Mouse (Mus musculus) neural tube, embryonic 10.5 days (tissue): ENCODE data around the gene Macc1.
"Not testable (repeated sequence)": the region's sequence is repeated elsewhere in the genome, so short reads cannot be mapped to it uniquely, and the experiment has no call there.

ENCODE experiments used
- DNase-seq: peaks from one replicate; pipeline ENCODE4 v3.0.0-alpha.2; 2017; ENCODE audit warnings: low spot score; ENCODE audit errors: extremely low spot score

The Macc1 gene

GRCm38 (mm10) chr12:119313970-119314369 lies at the start of gene Macc1:
TSS of gene Macc1 (plus strand) at chr12:119314270.
- no peak for DNase-seq

DNA sequence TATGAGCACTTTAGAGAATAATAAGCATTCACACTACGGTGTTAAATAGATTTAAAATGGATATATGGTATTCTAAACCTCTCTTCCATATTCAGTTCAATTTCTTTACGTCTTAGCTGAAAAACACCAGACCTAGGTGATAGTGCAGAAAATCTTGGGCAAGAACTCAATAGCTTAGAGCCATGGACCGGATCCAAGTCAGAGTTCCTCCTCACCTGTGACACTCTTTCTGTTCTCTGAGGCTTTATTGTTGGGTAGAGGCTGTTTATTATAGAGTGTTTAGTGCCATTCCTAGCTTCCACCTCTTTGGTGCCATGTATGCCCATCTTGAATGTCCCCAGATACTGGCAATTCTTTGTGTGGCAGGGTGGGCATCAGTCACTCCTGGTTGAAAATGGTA lies 49.6 kb upstream of the Macc1 start:
- DNase-seq = no peak

DNA sequence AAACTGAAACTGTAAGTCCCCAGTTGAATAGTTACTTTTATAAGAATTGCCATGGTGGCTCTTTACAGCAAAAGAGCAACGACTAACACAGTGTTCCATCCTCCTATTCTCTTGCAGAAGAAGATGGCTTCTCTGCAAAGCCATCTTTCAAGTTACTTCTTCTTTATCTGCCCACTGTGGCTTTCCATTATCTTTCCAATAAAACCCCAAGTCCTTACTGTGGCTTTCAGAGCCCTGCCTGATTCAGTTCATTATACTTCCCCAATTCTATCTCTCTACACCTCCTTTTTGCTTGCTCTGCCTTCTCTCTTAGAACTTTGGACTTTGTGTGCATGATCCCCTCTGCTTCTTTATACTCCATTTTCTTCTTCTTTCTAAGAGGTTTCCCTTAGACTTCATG lies 45.3 kb upstream of the Macc1 start:
- DNase-seq = no peak

DNA sequence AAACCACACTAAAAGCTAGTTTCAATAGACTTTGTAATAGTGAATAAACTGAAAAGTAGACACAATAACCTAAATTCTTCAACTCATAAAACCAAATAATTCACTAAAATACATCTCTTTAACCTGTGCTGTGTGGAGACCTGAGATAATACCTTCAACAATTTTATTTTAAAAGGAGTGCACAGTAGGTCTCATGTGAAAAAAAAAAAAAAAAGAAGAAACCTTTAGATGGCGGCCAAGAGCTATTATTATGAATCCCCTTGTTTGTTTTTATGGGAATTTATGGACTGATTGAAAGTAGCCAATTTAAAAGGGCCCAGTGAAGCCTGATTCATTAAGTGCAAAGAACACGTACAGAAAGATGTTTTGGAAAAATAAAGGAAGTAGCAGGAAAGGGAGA lies 44.0 kb upstream of the Macc1 start:
- no peak for DNase-seq

- DNase-seq = no peak
Measured at GRCm38 (mm10) chr12:119271964-119272363, 42.1 kb upstream of the Macc1 start.

DNA sequence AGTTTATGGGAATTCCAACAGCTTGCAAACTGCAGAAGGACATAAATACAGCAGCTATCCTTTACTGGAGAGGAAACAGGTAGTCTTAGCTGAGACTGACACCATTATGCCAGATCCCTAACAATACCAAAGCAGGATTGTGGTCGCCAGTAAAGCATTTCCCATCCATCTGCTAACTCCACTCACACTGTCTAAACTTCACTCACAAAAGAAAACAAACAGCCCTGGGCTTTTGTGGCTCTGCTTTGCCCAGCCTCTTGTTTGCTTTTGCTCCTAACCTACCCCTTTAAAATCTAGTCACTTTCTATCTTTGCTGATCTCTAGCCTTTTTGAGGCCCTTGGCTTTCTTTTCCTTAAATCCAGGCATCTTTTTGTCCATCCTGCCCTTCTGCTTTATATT lies 40.5 kb upstream of the Macc1 start:
- no peak for DNase-seq

GRCm38 (mm10) chr12:119276282-119276681 lies 37.8 kb upstream of the Macc1 start:
- no peak for DNase-seq

DNA sequence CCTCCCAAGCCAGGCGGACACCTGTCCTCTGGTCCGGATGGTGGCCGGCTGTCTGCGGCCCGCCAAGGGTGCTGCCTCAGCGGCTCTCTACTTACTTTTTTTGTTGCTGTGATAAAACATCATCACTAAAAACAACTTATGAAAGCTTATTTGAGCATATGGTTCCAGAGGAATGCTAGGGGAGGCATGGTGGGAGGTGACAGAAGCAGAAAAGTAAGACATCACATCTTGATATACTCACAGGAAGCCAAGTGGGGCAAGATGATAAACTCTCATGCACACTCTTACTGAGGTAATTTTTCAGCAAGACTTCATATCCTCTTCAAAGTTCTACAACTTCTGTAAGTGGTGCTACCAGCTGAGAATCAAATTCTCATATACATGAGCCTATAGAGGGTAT lies 22.5 kb upstream of the Macc1 start:
- DNase-seq = no peak

- no peak for DNase-seq
Measured at GRCm38 (mm10) chr12:119303618-119304017, 10.5 kb upstream of the Macc1 start.

DNA sequence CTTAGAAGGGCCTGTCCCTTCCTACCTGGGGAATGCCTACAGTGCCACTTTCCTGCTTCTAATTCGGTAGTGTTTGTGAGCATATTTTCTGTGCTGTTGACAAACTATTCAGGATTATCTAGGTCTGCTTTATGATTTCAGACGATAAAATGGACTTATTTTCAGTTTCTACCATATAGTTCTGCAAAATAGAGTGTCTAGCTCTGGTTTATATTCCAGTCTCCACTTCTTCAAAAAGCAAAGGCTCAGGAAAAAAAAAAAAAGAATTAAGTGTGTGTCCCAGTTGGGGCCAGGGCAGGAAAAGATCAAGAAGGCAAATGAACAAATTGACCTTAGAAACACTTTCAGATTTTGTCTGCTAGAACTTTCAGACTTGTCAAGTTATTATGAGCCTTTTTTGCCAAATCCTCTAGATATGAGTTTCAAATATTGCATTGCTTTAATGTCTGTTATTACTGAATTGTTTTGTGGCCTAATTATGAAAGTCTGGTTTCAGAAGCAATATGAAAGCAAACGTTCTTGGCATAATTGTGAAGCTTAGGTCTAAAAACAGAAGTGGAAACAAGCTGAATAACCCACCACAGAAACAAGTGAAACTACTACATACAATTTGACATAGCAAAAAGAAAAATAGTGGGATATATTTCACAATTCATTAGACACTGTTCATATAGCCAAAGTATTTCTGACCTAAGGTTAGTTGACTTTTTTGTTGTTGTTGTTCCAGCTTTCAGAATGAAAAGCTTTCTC lies 881 bp upstream of the Macc1 start:
- DNase-seq = no peak

- no peak for DNase-seq
Measured at GRCm38 (mm10) chr12:119318799-119319198, 4.7 kb downstream of the Macc1 start.

- no peak for DNase-seq
Measured at GRCm38 (mm10) chr12:119325400-119325799, 11.3 kb downstream of the Macc1 start.

- DNase-seq = no peak
Measured at GRCm38 (mm10) chr12:119330644-119331043, 16.6 kb downstream of the Macc1 start.

DNA sequence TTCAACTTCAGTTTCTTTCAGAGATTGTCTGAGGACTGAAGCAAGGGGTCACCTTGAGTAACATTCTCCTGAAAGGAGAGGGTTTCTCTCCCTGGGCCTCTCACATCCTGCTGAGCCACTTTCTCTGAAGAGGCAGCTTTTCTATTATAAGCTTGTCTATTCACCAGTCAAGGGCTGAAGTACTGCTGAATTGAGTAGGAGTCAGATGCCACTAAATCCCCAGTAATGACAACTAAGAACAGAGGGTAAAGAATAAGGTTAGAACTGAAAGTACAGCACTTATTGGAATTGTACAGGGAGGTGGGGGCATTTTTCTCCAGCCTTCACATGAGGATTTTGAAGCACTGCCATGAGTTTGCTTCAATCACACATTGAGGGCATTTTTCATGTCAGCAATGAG lies 19.3 kb downstream of the Macc1 start:
- DNase-seq = no peak

- not testable (repeated sequence) for DNase-seq
Measured at GRCm38 (mm10) chr12:119352579-119352978, 38.5 kb downstream of the Macc1 start.

DNA sequence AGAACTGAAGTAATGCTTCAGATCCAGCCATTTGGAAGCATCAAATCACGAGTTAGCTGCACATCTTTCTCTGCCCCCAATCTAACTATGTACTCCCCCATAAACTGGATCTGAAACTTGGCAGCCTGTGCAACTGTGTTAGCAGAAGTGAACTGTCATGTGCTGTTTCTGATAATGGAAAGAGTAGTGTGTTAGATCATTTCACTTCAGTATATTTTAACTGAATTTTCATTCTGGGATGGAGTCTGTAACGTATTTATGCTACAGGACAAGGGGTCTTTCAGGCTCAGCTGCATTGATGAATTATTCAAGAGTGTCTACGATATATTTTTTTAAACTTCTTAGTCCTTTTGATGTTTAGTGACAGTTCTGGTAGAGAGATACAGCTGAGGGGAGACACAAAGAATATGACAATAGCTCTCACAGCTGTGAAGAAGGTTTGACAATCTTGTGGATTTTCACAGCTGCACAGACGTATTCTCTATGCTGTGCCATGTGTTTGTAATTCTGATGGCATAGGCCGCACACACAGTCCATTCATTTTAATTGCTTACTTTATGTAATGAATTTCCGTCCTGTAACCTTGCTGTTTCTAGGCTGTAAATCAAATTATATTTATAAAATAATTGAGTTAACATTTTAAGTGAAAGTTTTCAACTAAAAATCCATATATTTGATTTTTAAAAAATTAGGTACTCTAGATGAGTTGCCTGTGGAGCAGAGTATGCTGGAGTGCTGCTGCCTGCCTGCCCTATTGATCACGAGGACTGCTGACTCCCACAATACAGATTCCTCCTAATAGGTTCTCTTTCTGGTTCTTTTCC lies 43.6 kb downstream of the Macc1 start:
- DNase-seq = no peak

DNA sequence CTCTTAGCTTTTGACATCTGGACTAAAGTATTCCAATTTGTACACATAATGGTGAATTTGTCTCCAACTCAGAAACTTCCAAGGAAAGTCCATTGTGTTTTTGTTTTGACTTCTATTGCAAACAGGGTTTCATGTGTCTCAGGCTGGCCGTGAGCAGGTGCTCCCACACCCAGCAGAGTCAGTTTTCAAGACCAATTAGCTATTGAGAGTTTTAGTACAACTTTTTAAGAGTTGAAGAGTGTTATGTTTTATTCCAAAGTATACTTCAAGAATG lies 44.1 kb downstream of the Macc1 start:
- no peak for DNase-seq

DNA sequence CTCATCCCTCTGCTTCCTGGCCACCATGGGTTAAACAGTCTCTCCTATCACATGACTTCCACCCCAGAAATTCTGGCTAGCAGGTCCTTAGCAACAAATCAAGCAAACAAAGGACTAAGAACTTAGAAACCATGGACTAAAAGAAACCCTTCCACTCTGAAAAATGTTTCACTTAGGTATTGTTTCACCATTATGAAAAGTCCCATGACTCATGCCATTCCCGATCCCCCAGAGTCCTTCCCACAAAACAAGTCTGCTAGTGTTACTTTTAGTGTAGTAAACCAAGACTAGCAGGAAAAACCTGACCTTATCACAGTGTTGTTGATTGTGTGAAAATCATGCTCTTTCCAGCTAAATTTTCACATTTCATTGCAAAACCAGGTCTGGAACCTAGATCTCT lies 51.0 kb downstream of the Macc1 start:
- DNase-seq = no peak

GRCm38 (mm10) chr12:119369832-119370231 lies 55.8 kb downstream of the Macc1 start:
- no peak for DNase-seq

DNA sequence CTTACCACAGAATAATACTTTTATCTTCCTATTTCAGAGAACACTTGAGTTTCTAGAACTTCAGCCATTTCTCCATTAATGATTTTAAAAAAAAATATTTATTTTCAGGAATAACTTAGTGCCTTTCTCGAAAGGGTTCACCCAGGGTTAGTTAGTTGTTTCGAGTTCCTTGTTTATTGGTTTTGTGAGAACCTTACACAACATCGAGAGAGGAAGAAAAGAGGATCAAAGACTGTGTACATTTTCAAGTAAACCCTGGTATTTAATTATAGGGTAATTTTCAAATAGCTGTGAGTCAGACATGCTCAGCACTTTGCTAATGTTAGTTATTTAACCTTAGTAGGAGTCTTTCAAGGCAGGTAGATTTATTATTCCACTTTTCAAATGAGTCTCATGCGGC lies 58.3 kb downstream of the Macc1 start:
- DNase-seq = no peak

- no peak for DNase-seq
Measured at GRCm38 (mm10) chr12:119376879-119377278, 62.8 kb downstream of the Macc1 start.

- no peak for DNase-seq
Measured at GRCm38 (mm10) chr12:119381839-119382238, 67.8 kb downstream of the Macc1 start.

DNA sequence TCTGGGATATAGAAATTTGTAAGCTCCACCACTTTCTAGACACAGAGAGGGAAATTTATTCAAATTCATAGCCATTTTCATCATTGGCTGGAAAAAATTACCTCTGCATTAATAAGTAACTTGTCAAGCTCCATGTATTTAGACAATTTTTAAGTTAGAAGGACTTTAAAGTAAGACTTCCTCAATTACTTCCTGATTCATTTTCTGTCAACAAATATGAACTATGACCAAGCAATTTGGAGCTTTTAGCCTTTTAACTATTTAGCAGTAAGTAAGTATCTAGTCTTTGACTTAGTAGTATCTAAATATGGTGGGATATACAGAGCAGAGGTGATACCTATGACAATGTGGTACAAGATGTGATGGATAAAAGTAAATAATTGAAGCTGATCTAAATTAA lies 72.2 kb downstream of the Macc1 start:
- no peak for DNase-seq
